Mouse (Mus musculus): Measurements from ENCODE around the gene Zcchc10. TPM values are rescaled to one million over a fixed set of nuclear protein-coding genes. Genes with fewer than 3 reads are reported as not detected.
"Not testable (repeated sequence)": the region's sequence is repeated elsewhere in the genome, so short reads cannot be mapped to it uniquely, and the experiment has no call there.

The Zcchc10 gene
- polyA plus RNA-seq, 1 experiment: 4.0 TPM

DNA sequence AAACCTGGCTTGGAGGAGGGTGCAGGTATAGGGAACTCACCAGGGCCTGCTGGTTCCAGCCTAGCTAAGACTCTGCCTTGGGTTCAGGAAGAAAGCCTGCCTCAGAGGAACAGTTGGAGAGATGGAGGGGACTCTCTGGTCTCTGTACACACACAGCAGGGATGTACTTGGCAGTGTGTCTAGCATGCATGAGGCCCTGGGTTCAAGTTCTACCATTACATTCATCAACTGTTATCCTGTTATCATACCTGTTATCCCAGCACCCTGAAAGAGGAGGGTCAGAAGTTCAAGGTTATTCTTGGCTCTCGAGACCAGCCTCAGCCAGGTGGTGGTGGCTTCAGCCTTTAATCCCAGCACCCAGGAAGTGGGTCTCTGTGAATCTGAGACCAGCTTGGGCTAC is 12.4 kb downstream of the Zcchc10 start:
- no peaks in the 10 kb centered on the region for H3K27me3 ChIP-seq (ENCODE audit: control insufficient read depth, insufficient read depth, insufficient read length)
- no peak for TF ChIP-seq SRF (IDR thresholded peaks at IDR 0.05; ENCODE audit: control insufficient read depth, insufficient read length, low read depth)
- no peak for TF ChIP-seq REST (IDR thresholded peaks at IDR 0.05; ENCODE audit: insufficient read depth, insufficient read length)
- no peak for TF ChIP-seq USF1 (IDR thresholded peaks at IDR 0.05; ENCODE audit: low read depth)
- no peak for TF ChIP-seq MAX (IDR thresholded peaks at IDR 0.05; ENCODE audit: low read depth)
- TF ChIP-seq MYOG (IDR thresholded peaks at IDR 0.05; ENCODE audit: control insufficient read depth in 1 of 3, insufficient read depth in 1 of 3, insufficient read length in 2 of 3, low read depth in 2 of 3): no peak
- no peak for TF ChIP-seq CEBPB (IDR thresholded peaks at IDR 0.05; ENCODE audit: insufficient read depth, poor library complexity, severe bottlenecking)
- no peak for TF ChIP-seq E2F4 (IDR thresholded peaks at IDR 0.05; ENCODE audit: insufficient read depth)
- no peak for TF ChIP-seq POLR2AphosphoS2 (IDR thresholded peaks at IDR 0.05; ENCODE audit: insufficient read length, low read depth)
- no peak for TF ChIP-seq MYOD1 (IDR thresholded peaks at IDR 0.05; ENCODE audit: control insufficient read depth in 1 of 3, insufficient read length in 2 of 3, low read depth in 2 of 3)
- no peak for TF ChIP-seq POLR2A (IDR thresholded peaks at IDR 0.05; ENCODE audit: insufficient read length, low read depth)
- TF ChIP-seq TCF12 (IDR thresholded peaks at IDR 0.05; ENCODE audit: insufficient read depth, poor library complexity, severe bottlenecking): no peak
- TF ChIP-seq TCF3 (IDR thresholded peaks at IDR 0.05; ENCODE audit: insufficient read length, low read depth): no peak
- H3ac ChIP-seq (ENCODE audit: control insufficient read depth, insufficient read length): no peak overlapping the region
- peaks cover 3% of the 10 kb centered on the region for H3K36me3 ChIP-seq (ENCODE audit: control insufficient read depth, insufficient read depth)
- H3K79me2 ChIP-seq (ENCODE audit: control insufficient read depth, insufficient read depth): no peaks in the 10 kb centered on the region
- H3K4me3 ChIP-seq: no peak overlapping the region
- no peak overlapping the region for H3K4me2 ChIP-seq (ENCODE audit: low read depth)

DNA sequence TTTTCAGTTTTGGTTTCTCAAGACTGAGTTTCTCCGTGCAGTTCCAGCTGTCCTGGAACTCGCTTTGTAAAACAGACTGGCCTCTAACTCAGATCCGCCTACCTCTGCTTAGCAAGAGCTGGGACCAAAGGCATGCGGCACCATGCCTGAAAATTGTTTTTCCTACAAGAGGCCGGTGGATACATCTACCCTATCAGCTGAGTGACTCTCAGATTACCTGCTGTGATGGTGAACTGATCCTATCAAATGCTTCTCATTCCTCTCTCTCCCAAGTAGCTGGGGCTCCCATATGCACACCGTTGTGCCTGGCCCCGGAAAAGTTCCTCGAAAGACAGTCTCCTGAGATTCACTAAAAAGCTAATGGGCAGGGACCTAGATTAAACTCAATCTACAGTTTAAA is 13.2 kb downstream of the Zcchc10 start:
- no peaks in the 10 kb centered on the region for H3K79me2 ChIP-seq (ENCODE audit: control insufficient read depth, insufficient read depth)
- H3K4me3 ChIP-seq: no peak overlapping the region
- no peak overlapping the region for H3ac ChIP-seq (ENCODE audit: control insufficient read depth, insufficient read length)
- TF ChIP-seq TCF3 (IDR thresholded peaks at IDR 0.05; ENCODE audit: insufficient read length, low read depth): no peak
- no peak for TF ChIP-seq E2F4 (IDR thresholded peaks at IDR 0.05; ENCODE audit: insufficient read depth)
- no peak for TF ChIP-seq MYOD1 (IDR thresholded peaks at IDR 0.05; ENCODE audit: control insufficient read depth in 1 of 3, insufficient read length in 2 of 3, low read depth in 2 of 3)
- TF ChIP-seq USF1 (IDR thresholded peaks at IDR 0.05; ENCODE audit: low read depth): no peak
- no peak for TF ChIP-seq MAX (IDR thresholded peaks at IDR 0.05; ENCODE audit: low read depth)
- no peak for TF ChIP-seq SRF (IDR thresholded peaks at IDR 0.05; ENCODE audit: control insufficient read depth, insufficient read length, low read depth)
- no peak for TF ChIP-seq REST (IDR thresholded peaks at IDR 0.05; ENCODE audit: insufficient read depth, insufficient read length)
- no peak for TF ChIP-seq TCF12 (IDR thresholded peaks at IDR 0.05; ENCODE audit: insufficient read depth, poor library complexity, severe bottlenecking)
- TF ChIP-seq CEBPB (IDR thresholded peaks at IDR 0.05; ENCODE audit: insufficient read depth, poor library complexity, severe bottlenecking): no peak
- TF ChIP-seq POLR2A (IDR thresholded peaks at IDR 0.05; ENCODE audit: insufficient read length, low read depth): no peak
- TF ChIP-seq MYOG (IDR thresholded peaks at IDR 0.05; ENCODE audit: control insufficient read depth in 1 of 3, insufficient read depth in 1 of 3, insufficient read length in 2 of 3, low read depth in 2 of 3): no peak
- no peak for TF ChIP-seq POLR2AphosphoS2 (IDR thresholded peaks at IDR 0.05; ENCODE audit: insufficient read length, low read depth)
- H3K36me3 ChIP-seq (ENCODE audit: control insufficient read depth, insufficient read depth): peaks cover 3% of the 10 kb centered on the region
- no peaks in the 10 kb centered on the region for H3K27me3 ChIP-seq (ENCODE audit: control insufficient read depth, insufficient read depth, insufficient read length)
- H3K4me2 ChIP-seq (ENCODE audit: low read depth): no peak overlapping the region

DNA sequence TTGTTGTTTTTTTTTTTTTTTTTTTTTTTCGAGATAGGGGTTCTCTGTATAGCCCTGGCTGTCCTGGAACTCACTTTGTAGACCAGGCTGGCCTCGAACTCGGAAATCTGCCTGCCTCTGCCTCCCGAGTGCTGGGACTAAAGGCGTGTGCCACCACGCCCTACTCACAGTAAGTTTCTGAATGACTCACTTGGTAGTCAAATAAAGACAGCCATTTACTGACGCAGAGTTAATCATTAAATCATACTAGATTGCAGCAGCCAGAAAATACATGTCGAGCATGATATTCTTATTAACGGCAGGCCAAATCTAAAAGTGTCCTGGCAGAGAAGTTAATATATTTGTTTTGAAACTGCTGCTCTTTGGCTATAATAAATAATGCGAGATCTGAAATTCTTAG is 16.5 kb downstream of the Zcchc10 start:
- not testable (repeated sequence) for H3K79me2 ChIP-seq (ENCODE audit: control insufficient read depth, insufficient read depth); H3K36me3 ChIP-seq (ENCODE audit: control insufficient read depth, insufficient read depth); H3K4me2 ChIP-seq (ENCODE audit: low read depth); H3ac ChIP-seq (ENCODE audit: control insufficient read depth, insufficient read length); H3K4me3 ChIP-seq; H3K27me3 ChIP-seq (ENCODE audit: control insufficient read depth, insufficient read depth, insufficient read length)

DNA sequence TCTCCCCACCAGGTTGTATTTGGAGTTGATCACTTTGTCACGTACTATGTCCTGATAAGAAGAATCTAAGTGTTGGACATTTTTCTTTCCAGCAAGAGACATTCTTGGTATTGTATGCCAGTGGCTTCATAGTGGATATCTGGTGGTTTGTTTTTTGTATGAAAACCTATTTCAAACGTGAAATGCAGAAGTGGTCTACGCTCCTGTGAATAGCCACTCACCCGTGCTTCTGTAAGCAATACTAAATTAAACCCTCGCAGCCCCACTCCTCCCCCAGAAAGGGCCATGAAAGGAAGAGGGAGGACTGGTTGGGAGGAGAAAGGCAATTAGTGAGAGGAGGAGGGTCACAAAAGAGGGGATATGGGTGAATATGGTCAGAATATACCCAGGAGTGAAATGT is 18.2 kb downstream of the Zcchc10 start:
- TF ChIP-seq USF1 (IDR thresholded peaks at IDR 0.05; ENCODE audit: low read depth) (no peak), SRF (IDR thresholded peaks at IDR 0.05; ENCODE audit: control insufficient read depth, insufficient read length, low read depth) (no peak), POLR2A (IDR thresholded peaks at IDR 0.05; ENCODE audit: insufficient read length, low read depth) (no peak), MYOG (IDR thresholded peaks at IDR 0.05; ENCODE audit: control insufficient read depth in 1 of 3, insufficient read depth in 1 of 3, insufficient read length in 2 of 3, low read depth in 2 of 3) (no peak)
- no peaks in the 10 kb centered on the region for H3K79me2 ChIP-seq (ENCODE audit: control insufficient read depth, insufficient read depth)
- H3K27me3 ChIP-seq (ENCODE audit: control insufficient read depth, insufficient read depth, insufficient read length): no peaks in the 10 kb centered on the region
- H3K4me3 ChIP-seq: no peak overlapping the region
- H3K36me3 ChIP-seq (ENCODE audit: control insufficient read depth, insufficient read depth): no peaks in the 10 kb centered on the region
- no peak overlapping the region for H3ac ChIP-seq (ENCODE audit: control insufficient read depth, insufficient read length)
- H3K4me2 ChIP-seq (ENCODE audit: low read depth): no peak overlapping the region

DNA sequence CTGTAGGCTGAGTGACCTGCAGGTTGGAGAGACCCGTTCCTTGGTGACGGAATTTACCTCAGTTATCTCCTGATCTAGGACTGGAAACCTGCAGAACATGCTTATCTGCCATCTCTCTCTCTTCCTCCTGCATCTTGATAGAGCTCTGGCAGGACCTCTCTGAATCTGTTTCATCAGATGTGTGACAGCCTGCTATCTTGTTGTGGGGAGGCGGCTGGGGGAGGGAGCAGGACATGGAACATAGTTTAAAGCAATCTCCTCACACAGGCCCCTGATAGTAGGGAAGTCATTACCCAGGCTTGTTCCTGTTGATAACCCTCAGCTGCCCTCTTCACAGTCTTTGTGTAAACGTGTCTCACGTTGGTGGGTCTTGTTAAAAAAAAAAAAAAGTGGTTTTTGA is 20.8 kb downstream of the Zcchc10 start:
- TF ChIP-seq CEBPB (IDR thresholded peaks at IDR 0.05; ENCODE audit: insufficient read depth, poor library complexity, severe bottlenecking): no peak
- TF ChIP-seq USF1 (IDR thresholded peaks at IDR 0.05; ENCODE audit: low read depth): no peak
- no peak for TF ChIP-seq MYOD1 (IDR thresholded peaks at IDR 0.05; ENCODE audit: control insufficient read depth in 1 of 3, insufficient read length in 2 of 3, low read depth in 2 of 3)
- TF ChIP-seq POLR2A (IDR thresholded peaks at IDR 0.05; ENCODE audit: insufficient read length, low read depth): no peak
- TF ChIP-seq E2F4 (IDR thresholded peaks at IDR 0.05; ENCODE audit: insufficient read depth): no peak
- no peak for TF ChIP-seq POLR2AphosphoS2 (IDR thresholded peaks at IDR 0.05; ENCODE audit: insufficient read length, low read depth)
- TF ChIP-seq SRF (IDR thresholded peaks at IDR 0.05; ENCODE audit: control insufficient read depth, insufficient read length, low read depth): no peak
- no peak for TF ChIP-seq MYOG (IDR thresholded peaks at IDR 0.05; ENCODE audit: control insufficient read depth in 1 of 3, insufficient read depth in 1 of 3, insufficient read length in 2 of 3, low read depth in 2 of 3)
- Histone ChIP-seq H3K36me3 (ENCODE audit: control insufficient read depth, insufficient read depth) (no peaks in the 10 kb centered on the region), H3K4me2 (ENCODE audit: low read depth) (no peak overlapping the region), H3K27me3 (ENCODE audit: control insufficient read depth, insufficient read depth, insufficient read length) (no peaks in the 10 kb centered on the region), H3ac (ENCODE audit: control insufficient read depth, insufficient read length) (no peak overlapping the region), H3K79me2 (ENCODE audit: control insufficient read depth, insufficient read depth) (no peaks in the 10 kb centered on the region), H3K4me3 (no peak overlapping the region)

Measured in myocyte (in vitro differentiated cells).